ENCODE assay signal across 18 mouse cellular contexts in genomic region chr10:109479941-109480340, GRCm38 (mm10).
DNase-seq lines count a peak whose midpoint lies in the region; ATAC-seq lines count a peak whose summit lies in the region.
"Had no signal": no experiment of that assay in that cellular context is flagged by ENCODE, and none has a peak within 500 bp of the region (broad histone marks: within the 10 kb centered on the region; RNA-seq: fewer than 3 reads in every experiment).

No protein-coding gene starts in this region.

- H3K4me2 ChIP-seq in forebrain, embryonic 11.5 days (ENCODE audit: low read depth, low read length, severe bottlenecking): no peak overlapping the region
- no peak overlapping the region for H3K4me2 ChIP-seq in forebrain, embryonic 13.5 days
- no peak overlapping the region for H3K4me2 ChIP-seq in midbrain, embryonic 12.5 days (replicated peaks)
- H3K4me2 ChIP-seq: hindbrain, embryonic 13.5 days had no signal

- no peak for DNase-seq in forebrain, embryonic 11.5 days (ENCODE audit: low spot score)
- no peak for DNase-seq in midbrain, embryonic 10.5 days (ENCODE audit: low spot score)
- DNase-seq in cerebellum, adult 9-11 months: peak; percentile 44
- no peak for DNase-seq in layer of hippocampus, postnatal 14 days (ENCODE audit: low spot score in 2 of 2)
- no peak for DNase-seq in adrenal gland, adult 18-20 months (ENCODE audit: low spot score in 2 of 2)
- DNase-seq: adrenal gland, postnatal 36 days; kidney, adult 11 months; kidney, postnatal 4 days; layer of hippocampus, adult 9-11 months; right cerebral cortex, postnatal 14 days; spleen, adult 18-20 months had no signal

- no peaks in the 10 kb centered on the region for H3K36me3 ChIP-seq in forebrain, embryonic 11.5 days (ENCODE audit: control insufficient read depth, insufficient read depth, low read length)
- no peaks in the 10 kb centered on the region for H3K36me3 ChIP-seq in forebrain, embryonic 13.5 days (ENCODE audit: poor library complexity, severe bottlenecking)
- H3K36me3 ChIP-seq in midbrain, embryonic 12.5 days: no peaks in the 10 kb centered on the region
- no peaks in the 10 kb centered on the region for H3K36me3 ChIP-seq in midbrain, embryonic 10.5 days
- H3K36me3 ChIP-seq: heart, embryonic 10.5 days; hindbrain, embryonic 13.5 days had no signal

- no peak overlapping the region for H3K9ac ChIP-seq in forebrain, embryonic 11.5 days (ENCODE audit: low read length)
- no peak overlapping the region for H3K9ac ChIP-seq in forebrain, embryonic 13.5 days
- no peak overlapping the region for H3K9ac ChIP-seq in midbrain, embryonic 12.5 days (replicated peaks)
- H3K9ac ChIP-seq: hindbrain, embryonic 13.5 days had no signal

- no peak overlapping the region for H3K4me3 ChIP-seq in forebrain, embryonic 11.5 days (ENCODE audit: low read depth, low read length)
- H3K4me3 ChIP-seq in forebrain, embryonic 13.5 days: no peak overlapping the region
- H3K4me3 ChIP-seq in midbrain, embryonic 12.5 days: no peak overlapping the region
- no peak overlapping the region for H3K4me3 ChIP-seq in midbrain, embryonic 10.5 days
- H3K4me3 ChIP-seq: heart, embryonic 10.5 days; hindbrain, embryonic 13.5 days had no signal

- WGBS in forebrain, embryonic 11.5 days: 84% methylated on average over 5 of the region's 5 CpGs
- WGBS in forebrain, embryonic 13.5 days: 87% methylated on average over 5 of the region's 5 CpGs
- WGBS in midbrain, embryonic 12.5 days: 78% methylated on average over 5 of the region's 5 CpGs
- 81% methylated on average over 5 of the region's 5 CpGs for WGBS in midbrain, embryonic 10.5 days

- no peak overlapping the region for H3K27ac ChIP-seq in forebrain, embryonic 11.5 days (ENCODE audit: low read depth, low read length)
- H3K27ac ChIP-seq in forebrain, embryonic 13.5 days: no peak overlapping the region
- no peak overlapping the region for H3K27ac ChIP-seq in midbrain, embryonic 12.5 days (replicated peaks)
- no peak overlapping the region for H3K27ac ChIP-seq in midbrain, embryonic 10.5 days (replicated peaks)
- H3K27ac ChIP-seq: heart, embryonic 10.5 days; hindbrain, embryonic 13.5 days; macrophage had no signal

- ATAC-seq in forebrain, embryonic 11.5 days (replicated peaks; ENCODE audit: low FRiP score): 0 out of 2 replicates have a peak, but pooled peaks have one; percentile 26
- ATAC-seq in forebrain, embryonic 13.5 days: no peak
- ATAC-seq in midbrain, embryonic 12.5 days (ENCODE audit: low FRiP score, low read depth): peak; percentile 23; the same call in 1 of the 2 replicates
- ATAC-seq: forebrain, embryonic 14.5 days; lung, postnatal 0 days had no signal

- H3K27me3 ChIP-seq in forebrain, embryonic 11.5 days (ENCODE audit: control insufficient read depth, insufficient read depth, low read length): no peaks in the 10 kb centered on the region
- no peaks in the 10 kb centered on the region for H3K27me3 ChIP-seq in forebrain, embryonic 13.5 days
- no peaks in the 10 kb centered on the region for H3K27me3 ChIP-seq in midbrain, embryonic 12.5 days
- H3K27me3 ChIP-seq in midbrain, embryonic 10.5 days (ENCODE audit: low read depth, poor library complexity, severe bottlenecking): no peaks in the 10 kb centered on the region
- H3K27me3 ChIP-seq: hindbrain, embryonic 13.5 days had no signal

- no peaks in the 10 kb centered on the region for H3K9me3 ChIP-seq in forebrain, embryonic 11.5 days (ENCODE audit: control insufficient read depth, low read length)
- no peaks in the 10 kb centered on the region for H3K9me3 ChIP-seq in forebrain, embryonic 13.5 days (replicated peaks)
- no peaks in the 10 kb centered on the region for H3K9me3 ChIP-seq in midbrain, embryonic 12.5 days
- H3K9me3 ChIP-seq in midbrain, embryonic 10.5 days (replicated peaks): no peaks in the 10 kb centered on the region
- H3K9me3 ChIP-seq: heart, embryonic 10.5 days; hindbrain, embryonic 13.5 days had no signal

- no peaks in the 10 kb centered on the region for H3K4me1 ChIP-seq in forebrain, embryonic 11.5 days (replicated peaks; ENCODE audit: control insufficient read depth, insufficient read depth, low read length)
- H3K4me1 ChIP-seq in forebrain, embryonic 13.5 days: no peaks in the 10 kb centered on the region
- no peaks in the 10 kb centered on the region for H3K4me1 ChIP-seq in midbrain, embryonic 12.5 days
- no peaks in the 10 kb centered on the region for H3K4me1 ChIP-seq in midbrain, embryonic 10.5 days
- H3K4me1 ChIP-seq: heart, embryonic 10.5 days; hindbrain, embryonic 13.5 days had no signal
